Mouse (Mus musculus): ENCODE measurements around the gene Sobp. TPM values are rescaled to one million over a fixed set of nuclear protein-coding genes. Genes with fewer than 3 reads are reported as not detected.

Sobp gene
- 14.7 and 15.2 TPM in 2 replicates for polyA plus RNA-seq (2012; rRNA removed)

GRCm38 (mm10) chr10:43174326-43175155 lies at the start of gene Sobp, which contains the start of gene 9030612E09Rik:
TSS of gene Sobp (minus strand) at chr10:43174530.
TSS of gene 9030612E09Rik (plus strand) at chr10:43174704.
- no peak for TF ChIP-seq CTCF (IDR thresholded peaks at IDR 0.05; ENCODE audit: borderline replicate concordance, insufficient read depth, low read depth, low read length)
- TF ChIP-seq POLR2A (IDR thresholded peaks at IDR 0.05; ENCODE audit: borderline replicate concordance, insufficient read depth, low read length) = peak; percentile 58
- WGBS = under 1% methylated on average over 79 of the region's 91 CpGs

DNA sequence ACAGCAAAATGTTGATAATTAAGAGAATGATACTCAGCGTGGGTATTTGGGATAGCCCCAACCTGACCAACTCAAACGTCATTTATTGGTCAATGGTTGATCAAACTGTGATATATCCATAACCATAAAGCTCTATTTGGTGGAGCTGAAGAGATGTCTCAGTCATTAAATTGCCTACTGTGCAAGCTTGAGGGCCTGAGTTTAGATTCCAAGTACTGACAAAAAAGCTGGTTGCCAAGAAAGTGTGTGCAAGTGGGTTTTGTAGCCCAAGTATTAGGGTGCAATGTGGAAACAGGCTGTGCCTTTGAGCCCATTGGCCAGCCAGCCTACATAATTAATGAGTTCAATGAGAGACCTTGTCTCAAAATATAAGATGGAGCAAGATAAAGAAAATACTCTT lies 49.1 kb upstream of the Sobp start:
- 88% methylated on average over 2 of the region's 2 CpGs for WGBS
- no peak overlapping the region for H3K27ac ChIP-seq (ENCODE audit: insufficient read depth, low read length)
- no peaks in the 10 kb centered on the region for H3K27me3 ChIP-seq (ENCODE audit: control insufficient read depth, insufficient read depth, low read length)
- no peaks in the 10 kb centered on the region for H3K4me1 ChIP-seq (ENCODE audit: control insufficient read depth, insufficient read depth, low read length)
- TF ChIP-seq POLR2A (IDR thresholded peaks at IDR 0.05; ENCODE audit: borderline replicate concordance, insufficient read depth, low read length) = no peak
- TF ChIP-seq CTCF (IDR thresholded peaks at IDR 0.05; ENCODE audit: borderline replicate concordance, insufficient read depth, low read depth, low read length) = no peak
- DNase-seq = no peak
- H3K4me3 ChIP-seq (replicated peaks; ENCODE audit: insufficient read depth, low read depth, low read length) = no peak overlapping the region

More at GRCm38 (mm10) chr10:43174326-43175155, at the start of gene Sobp, which contains the start of gene 9030612E09Rik:
- peak within 1 kb of the TSS; percentile 98 for H3K4me3 ChIP-seq (replicated peaks; ENCODE audit: insufficient read depth, low read depth, low read length)
- peak; percentile 86 to 87 for DNase-seq
- peaks cover 5% of the 10 kb centered on the region; the same call in 1 of the 2 replicates for H3K4me1 ChIP-seq (ENCODE audit: control insufficient read depth, insufficient read depth, low read length)
- no peaks in the 10 kb centered on the region for H3K27me3 ChIP-seq (ENCODE audit: control insufficient read depth, insufficient read depth, low read length)
- H3K27ac ChIP-seq (ENCODE audit: insufficient read depth, low read length) = peak within 1 kb of the TSS; percentile 85

DNA sequence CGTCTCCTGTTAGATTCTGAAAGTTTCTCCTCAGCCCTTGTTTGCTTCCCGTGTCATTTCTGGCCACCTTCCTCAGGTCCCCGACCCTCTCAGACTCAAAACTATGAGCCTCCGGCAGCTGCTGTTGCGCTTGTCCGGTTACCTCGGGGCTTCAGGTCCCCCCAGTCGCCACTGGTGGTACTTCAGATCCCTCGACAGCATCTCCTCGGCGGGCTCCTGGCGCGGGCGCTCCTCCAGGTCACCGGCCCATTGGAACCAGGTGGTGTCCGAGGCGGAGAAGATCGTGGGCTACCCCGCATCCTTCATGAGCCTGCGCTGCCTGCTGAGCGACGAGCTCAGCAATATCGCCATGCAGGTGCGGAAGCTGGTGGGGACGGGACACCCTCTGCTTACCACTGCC lies 47.3 kb upstream of the Sobp start:
- DNase-seq = no peak
- H3K27me3 ChIP-seq (ENCODE audit: control insufficient read depth, insufficient read depth, low read length) = no peaks in the 10 kb centered on the region
- no peaks in the 10 kb centered on the region for H3K4me1 ChIP-seq (ENCODE audit: control insufficient read depth, insufficient read depth, low read length)
- H3K27ac ChIP-seq (ENCODE audit: insufficient read depth, low read length) = 0 out of 2 replicates have a peak overlapping the region, but pooled peaks have one; percentile 6
- under 1% methylated on average over 25 of the region's 25 CpGs for WGBS
- H3K4me3 ChIP-seq (replicated peaks; ENCODE audit: insufficient read depth, low read depth, low read length) = peak overlapping the region; percentile 96
- TF ChIP-seq CTCF (IDR thresholded peaks at IDR 0.05; ENCODE audit: borderline replicate concordance, insufficient read depth, low read depth, low read length) (no peak), POLR2A (IDR thresholded peaks at IDR 0.05; ENCODE audit: borderline replicate concordance, insufficient read depth, low read length) (no peak)

GRCm38 (mm10) chr10:43220910-43221625 lies 46.7 kb upstream of the Sobp start, which contains the start of gene Pdss2:
TSS of gene Pdss2 (plus strand) at chr10:43221486.
- 1% methylated on average over 50 of the region's 50 CpGs for WGBS
- peak; percentile 98 for TF ChIP-seq POLR2A (IDR thresholded peaks at IDR 0.05; ENCODE audit: borderline replicate concordance, insufficient read depth, low read length)
- no peak for TF ChIP-seq CTCF (IDR thresholded peaks at IDR 0.05; ENCODE audit: borderline replicate concordance, insufficient read depth, low read depth, low read length)
- H3K4me3 ChIP-seq (replicated peaks; ENCODE audit: insufficient read depth, low read depth, low read length) = peak within 1 kb of the TSS; percentile 96
- H3K27ac ChIP-seq (ENCODE audit: insufficient read depth, low read length) = peak within 1 kb of the TSS; percentile 95
- H3K27me3 ChIP-seq (ENCODE audit: control insufficient read depth, insufficient read depth, low read length) = no peaks in the 10 kb centered on the region
- peak; percentile 94 to 96 for DNase-seq
- no peaks in the 10 kb centered on the region for H3K4me1 ChIP-seq (ENCODE audit: control insufficient read depth, insufficient read depth, low read length)

- Histone ChIP-seq H3K4me3 (replicated peaks; ENCODE audit: insufficient read depth, low read depth, low read length) (peak overlapping the region; percentile 96), H3K27ac (ENCODE audit: insufficient read depth, low read length) (peak overlapping the region; percentile 95; the same call in 1 of the 2 replicates), H3K27me3 (ENCODE audit: control insufficient read depth, insufficient read depth, low read length) (no peaks in the 10 kb centered on the region), H3K4me1 (ENCODE audit: control insufficient read depth, insufficient read depth, low read length) (no peaks in the 10 kb centered on the region)
- peak in 1 of 2 experiments; percentile 30 for DNase-seq
- TF ChIP-seq CTCF (IDR thresholded peaks at IDR 0.05; ENCODE audit: borderline replicate concordance, insufficient read depth, low read depth, low read length) = no peak
- WGBS = 12% methylated on average over 7 of the region's 7 CpGs
Measured at GRCm38 (mm10) chr10:43220479-43220878, 46.1 kb upstream of the Sobp start.

GRCm38 (mm10) chr10:43217361-43217900 lies 43.1 kb upstream of the Sobp start:
- no peaks in the 10 kb centered on the region for H3K4me1 ChIP-seq (ENCODE audit: control insufficient read depth, insufficient read depth, low read length)
- H3K27me3 ChIP-seq (ENCODE audit: control insufficient read depth, insufficient read depth, low read length) = no peaks in the 10 kb centered on the region
- WGBS = 87% methylated on average over 13 of the region's 13 CpGs
- no peak for TF ChIP-seq CTCF (IDR thresholded peaks at IDR 0.05; ENCODE audit: borderline replicate concordance, insufficient read depth, low read depth, low read length)
- no peak for TF ChIP-seq POLR2A (IDR thresholded peaks at IDR 0.05; ENCODE audit: borderline replicate concordance, insufficient read depth, low read length)
- no peak overlapping the region for H3K27ac ChIP-seq (ENCODE audit: insufficient read depth, low read length)
- no peak overlapping the region for H3K4me3 ChIP-seq (replicated peaks; ENCODE audit: insufficient read depth, low read depth, low read length)
- no peak for DNase-seq

GRCm38 (mm10) chr10:43211866-43212265 lies 37.5 kb upstream of the Sobp start:
- TF ChIP-seq POLR2A (IDR thresholded peaks at IDR 0.05; ENCODE audit: borderline replicate concordance, insufficient read depth, low read length) (no peak), CTCF (IDR thresholded peaks at IDR 0.05; ENCODE audit: borderline replicate concordance, insufficient read depth, low read depth, low read length) (0 out of 2 replicates have a peak, but pooled peaks have one; percentile 5)
- H3K27ac ChIP-seq (ENCODE audit: insufficient read depth, low read length) = no peak overlapping the region
- peak in 1 of 2 experiments; percentile 22 for DNase-seq
- no peak overlapping the region for H3K4me3 ChIP-seq (replicated peaks; ENCODE audit: insufficient read depth, low read depth, low read length)
- 39% methylated on average over 6 of the region's 6 CpGs for WGBS
- no peaks in the 10 kb centered on the region for H3K27me3 ChIP-seq (ENCODE audit: control insufficient read depth, insufficient read depth, low read length)
- H3K4me1 ChIP-seq (ENCODE audit: control insufficient read depth, insufficient read depth, low read length) = no peaks in the 10 kb centered on the region

Measured in cerebellum, adult 2 months (tissue).